Mouse (Mus musculus): ENCODE results near the gene Krtap20-2. TPM values are rescaled to one million over a fixed set of nuclear protein-coding genes. Genes with fewer than 3 reads are reported as not detected.
"Not testable (repeated sequence)": the region's sequence is repeated elsewhere in the genome, so short reads cannot be mapped to it uniquely, and the experiment has no call there.

Gene Krtap20-2
- not detected in 2 replicates for total RNA-seq (2012; rRNA removed)

DNA sequence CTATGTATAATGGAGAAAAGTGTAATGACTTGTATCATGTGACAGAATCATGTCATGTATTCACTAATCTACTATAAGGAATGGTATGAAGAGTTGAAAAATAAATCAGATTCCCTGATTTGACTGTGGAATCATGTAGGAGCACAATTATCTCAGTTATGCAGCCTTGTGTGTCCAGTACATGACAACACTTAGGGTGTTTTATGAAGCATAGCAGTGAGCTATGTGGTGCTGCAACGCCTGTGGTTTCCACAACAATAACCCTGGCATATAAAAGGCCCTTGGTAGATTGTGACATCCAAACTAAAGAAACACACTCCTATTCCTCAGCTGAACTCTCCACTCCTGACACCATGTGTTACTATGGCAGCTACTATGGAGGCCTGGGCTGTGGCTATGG lies at the start of gene Krtap20-2:
Krtap20-2 (plus strand) TSS at position 301 of the 400 bp plus-strand sequence.
- TF ChIP-seq HCFC1 (IDR thresholded peaks at IDR 0.05; ENCODE audit: borderline replicate concordance, insufficient read depth, low read length) (no peak), ZC3H11A (IDR thresholded peaks at IDR 0.05; ENCODE audit: borderline replicate concordance, low read depth, low read length) (no peak), ZNF384 (IDR thresholded peaks at IDR 0.05; ENCODE audit: low read depth, low read length) (no peak), CHD2 (IDR thresholded peaks at IDR 0.05; ENCODE audit: low read depth, low read length) (no peak), MAFK (IDR thresholded peaks at IDR 0.05; ENCODE audit: insufficient read depth, low read depth, low read length) (no peak)
- DNase-seq (ENCODE audit: low read depth, low spot score): no peak
- H3K9ac ChIP-seq (ENCODE audit: insufficient read depth, low read depth, low read length, poor library complexity, severe bottlenecking): no peak within 1 kb of the TSS
- H3K4me1 ChIP-seq (ENCODE audit: control insufficient read depth in 2 of 2, insufficient read depth in 2 of 2, low read length in 2 of 2, poor library complexity in 1 of 2): no peaks in the 10 kb centered on the region
- no peak within 1 kb of the TSS for H3K4me3 ChIP-seq (ENCODE audit: insufficient read depth in 1 of 2, low read depth in 1 of 2, low read length in 2 of 2, poor library complexity in 1 of 2, severe bottlenecking in 1 of 2)
- no peak within 1 kb of the TSS for H3K27ac ChIP-seq (ENCODE audit: insufficient read depth, low read depth, low read length, poor library complexity, severe bottlenecking)
- H3K36me3 ChIP-seq (ENCODE audit: control insufficient read depth, insufficient read depth, low read length, poor library complexity, severe bottlenecking): no peaks in the 10 kb centered on the region
- in situ Hi-C loops (cut with MboI; ENCODE audit: low sequenced_read_pairs in 2 of 2, unreplicated experiment in 2 of 2): no loop called here
- no peaks in the 10 kb centered on the region for H3K9me3 ChIP-seq (ENCODE audit: control insufficient read depth, insufficient read depth, low read depth, low read length)

DNA sequence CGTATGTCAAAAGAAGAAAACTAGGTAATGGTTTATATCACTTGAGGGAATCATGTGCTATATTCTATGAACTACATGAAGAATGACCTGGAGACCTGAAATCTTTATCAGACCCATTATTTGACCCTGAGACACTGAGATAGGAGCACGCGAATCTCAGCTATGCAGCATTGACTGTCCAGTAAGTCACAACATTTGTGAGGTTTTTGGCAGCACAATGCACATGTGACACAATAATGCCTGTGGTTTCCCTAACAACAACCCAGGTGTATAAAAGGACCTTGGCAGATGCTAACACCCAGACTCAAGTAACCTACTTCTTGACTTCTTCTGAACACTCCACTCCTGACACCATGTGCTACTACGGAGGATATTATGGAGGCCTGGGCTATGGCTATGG lies 48.0 kb upstream of the Krtap20-2 start, which contains the start of gene Gm9789:
Gm9789 (plus strand) TSS at position 301 of the 400 bp plus-strand sequence.
- Histone ChIP-seq H3K9me3 (ENCODE audit: control insufficient read depth, insufficient read depth, low read depth, low read length) (no peaks in the 10 kb centered on the region), H3K4me3 (ENCODE audit: insufficient read depth in 1 of 2, low read depth in 1 of 2, low read length in 2 of 2, poor library complexity in 1 of 2, severe bottlenecking in 1 of 2) (no peak within 1 kb of the TSS), H3K27ac (ENCODE audit: insufficient read depth, low read depth, low read length, poor library complexity, severe bottlenecking) (no peak within 1 kb of the TSS), H3K4me1 (ENCODE audit: control insufficient read depth in 2 of 2, insufficient read depth in 2 of 2, low read length in 2 of 2, poor library complexity in 1 of 2) (no peaks in the 10 kb centered on the region), H3K9ac (ENCODE audit: insufficient read depth, low read depth, low read length, poor library complexity, severe bottlenecking) (no peak within 1 kb of the TSS), H3K36me3 (ENCODE audit: control insufficient read depth, insufficient read depth, low read length, poor library complexity, severe bottlenecking) (no peaks in the 10 kb centered on the region)
- DNase-seq (ENCODE audit: low read depth, low spot score): no peak
- in situ Hi-C loops (cut with MboI; ENCODE audit: low sequenced_read_pairs in 2 of 2, unreplicated experiment in 2 of 2): no loop called here
- TF ChIP-seq HCFC1 (IDR thresholded peaks at IDR 0.05; ENCODE audit: borderline replicate concordance, insufficient read depth, low read length): no peak
- TF ChIP-seq ZNF384 (IDR thresholded peaks at IDR 0.05; ENCODE audit: low read depth, low read length): no peak
- TF ChIP-seq CHD2 (IDR thresholded peaks at IDR 0.05; ENCODE audit: low read depth, low read length): no peak

GRCm38 (mm10) chr16:89169190-89169589 lies 36.5 kb upstream of the Krtap20-2 start, which contains the start of gene Gm7735:
TSS of gene Gm7735 (plus strand) at chr16:89169490.
- H3K27ac ChIP-seq (ENCODE audit: insufficient read depth, low read depth, low read length, poor library complexity, severe bottlenecking); in situ Hi-C loops (cut with MboI; ENCODE audit: low sequenced_read_pairs in 2 of 2, unreplicated experiment in 2 of 2); H3K9ac ChIP-seq (ENCODE audit: insufficient read depth, low read depth, low read length, poor library complexity, severe bottlenecking); H3K9me3 ChIP-seq (ENCODE audit: control insufficient read depth, insufficient read depth, low read depth, low read length); DNase-seq (ENCODE audit: low read depth, low spot score); H3K4me1 ChIP-seq (ENCODE audit: control insufficient read depth in 2 of 2, insufficient read depth in 2 of 2, low read length in 2 of 2, poor library complexity in 1 of 2); H3K4me3 ChIP-seq (ENCODE audit: insufficient read depth in 1 of 2, low read depth in 1 of 2, low read length in 2 of 2, poor library complexity in 1 of 2, severe bottlenecking in 1 of 2); H3K36me3 ChIP-seq (ENCODE audit: control insufficient read depth, insufficient read depth, low read length, poor library complexity, severe bottlenecking): not testable (repeated sequence)

- Histone ChIP-seq H3K4me3 (ENCODE audit: insufficient read depth in 1 of 2, low read depth in 1 of 2, low read length in 2 of 2, poor library complexity in 1 of 2, severe bottlenecking in 1 of 2) (no peak within 1 kb of the TSS), H3K9me3 (ENCODE audit: control insufficient read depth, insufficient read depth, low read depth, low read length) (no peaks in the 10 kb centered on the region), H3K4me1 (ENCODE audit: control insufficient read depth in 2 of 2, insufficient read depth in 2 of 2, low read length in 2 of 2, poor library complexity in 1 of 2) (no peaks in the 10 kb centered on the region), H3K9ac (ENCODE audit: insufficient read depth, low read depth, low read length, poor library complexity, severe bottlenecking) (no peak within 1 kb of the TSS), H3K27ac (ENCODE audit: insufficient read depth, low read depth, low read length, poor library complexity, severe bottlenecking) (no peak within 1 kb of the TSS), H3K36me3 (ENCODE audit: control insufficient read depth, insufficient read depth, low read length, poor library complexity, severe bottlenecking) (no peaks in the 10 kb centered on the region)
- TF ChIP-seq ZC3H11A (IDR thresholded peaks at IDR 0.05; ENCODE audit: borderline replicate concordance, low read depth, low read length): no peak
- no peak for TF ChIP-seq HCFC1 (IDR thresholded peaks at IDR 0.05; ENCODE audit: borderline replicate concordance, insufficient read depth, low read length)
- TF ChIP-seq MAFK (IDR thresholded peaks at IDR 0.05; ENCODE audit: insufficient read depth, low read depth, low read length): no peak
- no peak for TF ChIP-seq ZNF384 (IDR thresholded peaks at IDR 0.05; ENCODE audit: low read depth, low read length)
- no peak for TF ChIP-seq CHD2 (IDR thresholded peaks at IDR 0.05; ENCODE audit: low read depth, low read length)
- in situ Hi-C loops (cut with MboI; ENCODE audit: low sequenced_read_pairs in 2 of 2, unreplicated experiment in 2 of 2): no loop called here
- no peak for DNase-seq (ENCODE audit: low read depth, low spot score)
Measured at GRCm38 (mm10) chr16:89174435-89174834, 31.2 kb upstream of the Krtap20-2 start, which contains the start of gene 1110057P08Rik. TSS of gene 1110057P08Rik (plus strand) at chr16:89174735.

- H3K9me3 ChIP-seq (ENCODE audit: control insufficient read depth, insufficient read depth, low read depth, low read length): no peaks in the 10 kb centered on the region
- peak; percentile 39 for DNase-seq (ENCODE audit: low read depth, low spot score)
- TF ChIP-seq ZC3H11A (IDR thresholded peaks at IDR 0.05; ENCODE audit: borderline replicate concordance, low read depth, low read length) (peak; percentile 41; the same call in 1 of the 2 replicates), MAFK (IDR thresholded peaks at IDR 0.05; ENCODE audit: insufficient read depth, low read depth, low read length) (no peak), HCFC1 (IDR thresholded peaks at IDR 0.05; ENCODE audit: borderline replicate concordance, insufficient read depth, low read length) (no peak), ZNF384 (IDR thresholded peaks at IDR 0.05; ENCODE audit: low read depth, low read length) (no peak)
- H3K27ac ChIP-seq (ENCODE audit: insufficient read depth, low read depth, low read length, poor library complexity, severe bottlenecking): no peak overlapping the region
- H3K36me3 ChIP-seq (ENCODE audit: control insufficient read depth, insufficient read depth, low read length, poor library complexity, severe bottlenecking): no peaks in the 10 kb centered on the region
- no peak overlapping the region for H3K9ac ChIP-seq (ENCODE audit: insufficient read depth, low read depth, low read length, poor library complexity, severe bottlenecking)
- no peak overlapping the region for H3K4me3 ChIP-seq (ENCODE audit: insufficient read depth in 1 of 2, low read depth in 1 of 2, low read length in 2 of 2, poor library complexity in 1 of 2, severe bottlenecking in 1 of 2)
- in situ Hi-C loops (cut with MboI; ENCODE audit: low sequenced_read_pairs in 2 of 2, unreplicated experiment in 2 of 2): no loop called here
- no peaks in the 10 kb centered on the region for H3K4me1 ChIP-seq (ENCODE audit: control insufficient read depth in 2 of 2, insufficient read depth in 2 of 2, low read length in 2 of 2, poor library complexity in 1 of 2)
Measured at GRCm38 (mm10) chr16:89188621-89189020, 17.0 kb upstream of the Krtap20-2 start.

Other genes with a start within 250 kb of the Krtap20-2 start
- gene Krtap16-3, start 243.0 kb upstream of the Krtap20-2 start, total RNA-seq (2012; rRNA removed): not detected in 2 replicates
- gene Krtap22-2, start 195.1 kb upstream of the Krtap20-2 start, total RNA-seq (2012; rRNA removed): not detected in 2 replicates
- gene Gm10229, start 190.6 kb upstream of the Krtap20-2 start, total RNA-seq (2012; rRNA removed): not detected in 2 replicates
- gene Krtap6-1, start 174.2 kb upstream of the Krtap20-2 start, total RNA-seq (2012; rRNA removed): not detected in 2 replicates
- not detected in 2 replicates for gene Gm10228, start 164.4 kb upstream of the Krtap20-2 start, total RNA-seq (2012; rRNA removed)
- gene Krtap6-5, start 158.0 kb upstream of the Krtap20-2 start, total RNA-seq (2012; rRNA removed): 0.80 and 1.1 TPM in 2 replicates
- gene 1110025L11Rik, start 141.9 kb upstream of the Krtap20-2 start, total RNA-seq (2012; rRNA removed): not detected in 2 replicates
- gene Krtap6-3, start 121.8 kb upstream of the Krtap20-2 start, total RNA-seq (2012; rRNA removed): not detected in 2 replicates
- not detected in 2 replicates for gene Gm6358, start 65.0 kb upstream of the Krtap20-2 start, total RNA-seq (2012; rRNA removed)
- gene Gm10061, start 54.8 kb upstream of the Krtap20-2 start, total RNA-seq (2012; rRNA removed): not detected in 2 replicates
- not detected in 2 replicates for gene Gm9789, start 47.9 kb upstream of the Krtap20-2 start, total RNA-seq (2012; rRNA removed)
- gene Gm7735, start 36.4 kb upstream of the Krtap20-2 start, total RNA-seq (2012; rRNA removed): not detected in 2 replicates
- gene 1110057P08Rik, start 31.1 kb upstream of the Krtap20-2 start, total RNA-seq (2012; rRNA removed): not detected in 2 replicates
- gene Krtap21-1, start 198.0 kb downstream of the Krtap20-2 start, total RNA-seq (2012; rRNA removed): not detected in 2 replicates
- gene Krtap6-2, start 214.2 kb downstream of the Krtap20-2 start, total RNA-seq (2012; rRNA removed): not detected in 2 replicates